Mouse (Mus musculus) kidney, embryonic 14.5 days (tissue): ENCODE results near the gene Kank4. TPM values are rescaled to one million over a fixed set of nuclear protein-coding genes. Genes with fewer than 3 reads are reported as not detected.
"Not testable (repeated sequence)": the region's sequence is repeated elsewhere in the genome, so short reads cannot be mapped to it uniquely, and the experiment has no call there.

ENCODE experiments used
- ATAC-seq: fragments of 200-750 bp; cut with Nextera tagmentation; 2 replicates; pipeline ENCODE4 v1.8.0; 2017; ENCODE audit warnings: moderate number of reproducible peaks, mild to moderate bottlenecking, moderate TSS enrichment, moderate library complexity; ENCODE audit not compliant: low FRiP score, low TSS enrichment
- H3K27ac ChIP-seq: fragments of 300-500 bp; sonication (generic); 2 replicates; pipeline ENCODE4 v1.5.1; 2014; ENCODE audit warnings: low read depth, mild to moderate bottlenecking, low read length, moderate library complexity, mixed read lengths
- H3K27me3 ChIP-seq: fragments of 300-500 bp; sonication (generic); 2 replicates; pipeline ENCODE4 v1.6.1; 2014; ENCODE audit warnings: mild to moderate bottlenecking, low read length; ENCODE audit not compliant: control insufficient read depth, insufficient read depth
- H3K36me3 ChIP-seq: fragments of 300-500 bp; sonication (generic); 2 replicates; pipeline ENCODE4 v1.6.1; 2014; ENCODE audit warnings: low read length, mixed read lengths; ENCODE audit not compliant: control insufficient read depth, insufficient read depth
- H3K4me1 ChIP-seq: fragments of 300-500 bp; sonication (generic); 2 replicates; pipeline ENCODE4 v1.6.1; 2014; ENCODE audit warnings: low read length, mixed read lengths; ENCODE audit not compliant: control insufficient read depth, insufficient read depth
- H3K4me2 ChIP-seq: fragments of 300-500 bp; sonication (generic); replicated peaks from 2 replicates; pipeline ENCODE4 v1.6.1; 2014; ENCODE audit warnings: low read depth, mild to moderate bottlenecking, low read length
- H3K4me3 ChIP-seq: fragments of 300-500 bp; sonication (generic); 2 replicates; pipeline ENCODE4 v1.5.1; 2014; ENCODE audit warnings: mild to moderate bottlenecking, low read length
- H3K9ac ChIP-seq: fragments of 300-500 bp; sonication (generic); 2 replicates; pipeline ENCODE4 v1.6.1; 2014; ENCODE audit warnings: low read depth, mild to moderate bottlenecking, low read length, moderate library complexity
- H3K9me3 ChIP-seq: fragments of 300-500 bp; sonication (generic); 2 replicates; pipeline ENCODE4 v1.6.1; 2016; ENCODE audit warnings: low read length; ENCODE audit not compliant: control insufficient read depth
- WGBS: fragments of 180-500 bp; shearing (Covaris S2); extraction: QIAGEN DNeasy Blood & Tissue Kit; methylation state at CpG from one replicate; pipeline ENCODE4 v1.1.7; 2014; 5-methylcytosine and 5-hydroxymethylcytosine counted together
- polyA plus RNA-seq: library from polyadenylated mRNA; unstranded; fragments of >200 nt; fragmentation: Nextera tagmentation; extraction: Ambion mirVana; gene quantifications from 2 replicates; pipeline ENCODE4 v1.2.1, GENCODE M21; 2014

The Kank4 gene
- polyA plus RNA-seq, 1 experiment from 2014 or later, result 3.5 TPM

- Histone ChIP-seq H3K9me3 (no peaks in the 10 kb centered on the region), H3K27me3 (no peaks in the 10 kb centered on the region), H3K4me1 (peaks cover 3% of the 10 kb centered on the region; the same call in 1 of the 2 replicates), H3K36me3 (no peaks in the 10 kb centered on the region), H3K27ac (no peak overlapping the region), H3K4me3 (no peak overlapping the region), H3K9ac (no peak overlapping the region), H3K4me2 (no peak overlapping the region)
- 89% methylated on average over 16 of the region's 16 CpGs for WGBS
- ATAC-seq, result no peak
Measured at GRCm38 (mm10) chr4:98837715-98838505, 20.6 kb upstream of the Kank4 start.

DNA sequence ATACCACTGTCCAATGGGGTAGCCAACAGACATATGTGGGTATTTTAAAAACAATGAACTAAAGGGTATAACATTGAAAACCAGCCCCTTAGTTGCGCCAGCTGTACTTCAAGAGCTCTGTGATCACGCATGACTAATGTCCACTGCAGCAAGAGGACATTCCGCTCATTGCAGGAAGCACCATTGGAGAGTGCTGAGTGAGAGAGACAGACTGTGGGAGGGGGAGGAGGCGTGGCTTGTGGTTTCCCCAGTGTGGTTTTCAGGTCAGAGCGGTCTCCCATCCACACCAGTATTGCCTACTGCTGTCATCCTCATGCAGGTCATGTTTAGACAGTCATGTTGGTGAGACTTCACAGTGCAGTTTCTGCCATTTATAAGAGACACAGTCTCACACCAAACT is 19.2 kb upstream of the Kank4 start:
- Histone ChIP-seq H3K4me2 (no peak overlapping the region), H3K9me3 (no peaks in the 10 kb centered on the region), H3K36me3 (no peaks in the 10 kb centered on the region), H3K4me1 (peaks cover 3% of the 10 kb centered on the region; the same call in 1 of the 2 replicates), H3K9ac (no peak overlapping the region), H3K27me3 (no peaks in the 10 kb centered on the region), H3K4me3 (no peak overlapping the region), H3K27ac (no peak overlapping the region)
- WGBS, result 31% methylated on average over 5 of the region's 5 CpGs
- ATAC-seq, result peak; percentile 56; the same call in 1 of the 2 replicates

GRCm38 (mm10) chr4:98834782-98835181 is 17.4 kb upstream of the Kank4 start:
- WGBS, result 53% methylated on average over 4 of the region's 4 CpGs

GRCm38 (mm10) chr4:98831726-98832125 is 14.4 kb upstream of the Kank4 start:
- ATAC-seq, result no peak

More at GRCm38 (mm10) chr4:98834782-98835181, 17.4 kb upstream of the Kank4 start:
- H3K4me3 ChIP-seq, result no peak overlapping the region
- H3K4me2 ChIP-seq, result no peak overlapping the region
- no peak overlapping the region for H3K9ac ChIP-seq
- no peaks in the 10 kb centered on the region for H3K36me3 ChIP-seq
- no peak overlapping the region for H3K27ac ChIP-seq
- H3K9me3 ChIP-seq, result no peaks in the 10 kb centered on the region
- H3K27me3 ChIP-seq, result no peaks in the 10 kb centered on the region
- no peak for ATAC-seq
- H3K4me1 ChIP-seq, result peaks cover 3% of the 10 kb centered on the region; the same call in 1 of the 2 replicates

DNA sequence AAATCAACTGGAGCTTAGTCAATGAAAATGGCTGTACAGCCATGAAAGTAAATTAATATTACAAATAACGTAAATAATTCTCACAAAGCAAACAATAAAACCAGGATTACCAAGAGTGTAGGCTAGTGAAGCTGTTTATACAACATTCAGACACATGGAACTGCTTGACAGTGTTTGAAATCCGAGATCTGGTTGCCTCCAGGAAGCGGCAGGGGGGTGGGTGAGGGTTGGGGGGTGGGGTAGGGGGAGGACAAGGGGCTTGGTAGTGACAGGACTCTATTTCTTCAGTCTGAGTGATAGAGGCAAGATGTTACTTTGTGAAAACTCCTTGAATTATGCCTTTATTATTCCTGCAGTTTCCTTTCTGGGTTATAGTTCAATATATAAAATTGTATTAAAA is 9.4 kb upstream of the Kank4 start:
- Histone ChIP-seq H3K4me1 (no peaks in the 10 kb centered on the region), H3K4me3 (no peak overlapping the region), H3K9ac (no peak overlapping the region), H3K36me3 (no peaks in the 10 kb centered on the region), H3K4me2 (no peak overlapping the region), H3K27ac (no peak overlapping the region), H3K27me3 (no peaks in the 10 kb centered on the region), H3K9me3 (no peaks in the 10 kb centered on the region)
- no peak for ATAC-seq
- 25% methylated on average over 3 of the region's 3 CpGs for WGBS

More at GRCm38 (mm10) chr4:98831726-98832125, 14.4 kb upstream of the Kank4 start:
- H3K36me3 ChIP-seq, result no peaks in the 10 kb centered on the region
- WGBS, result 79% methylated on average over 1 of the region's 1 CpGs
- H3K27me3 ChIP-seq, result no peaks in the 10 kb centered on the region
- H3K4me2 ChIP-seq, result no peak overlapping the region
- peaks cover 3% of the 10 kb centered on the region; the same call in 1 of the 2 replicates for H3K4me1 ChIP-seq
- no peak overlapping the region for H3K9ac ChIP-seq
- H3K4me3 ChIP-seq, result no peak overlapping the region
- H3K27ac ChIP-seq, result no peak overlapping the region
- H3K9me3 ChIP-seq, result no peaks in the 10 kb centered on the region

GRCm38 (mm10) chr4:98823740-98824139 is 6.4 kb upstream of the Kank4 start, which contains the start of gene I0C0044D17Rik:
Gene I0C0044D17Rik (minus strand): TSS chr4:98823840.
- H3K9me3 ChIP-seq, H3K4me3 ChIP-seq, H3K36me3 ChIP-seq, ATAC-seq, H3K27ac ChIP-seq, H3K4me1 ChIP-seq, H3K27me3 ChIP-seq, H3K9ac ChIP-seq, H3K4me2 ChIP-seq: not testable (repeated sequence)
- 100% methylated on average over 1 of the region's 1 CpGs for WGBS

GRCm38 (mm10) chr4:98823047-98823446 is 5.7 kb upstream of the Kank4 start:
- no peak overlapping the region for H3K27ac ChIP-seq
- no peaks in the 10 kb centered on the region for H3K9me3 ChIP-seq
- H3K4me1 ChIP-seq, result peaks cover 2% of the 10 kb centered on the region
- no peak for ATAC-seq
- 69% methylated on average over 3 of the region's 3 CpGs for WGBS
- no peaks in the 10 kb centered on the region for H3K36me3 ChIP-seq
- H3K27me3 ChIP-seq, result no peaks in the 10 kb centered on the region
- H3K9ac ChIP-seq, result no peak overlapping the region
- no peak overlapping the region for H3K4me3 ChIP-seq
- no peak overlapping the region for H3K4me2 ChIP-seq

- Histone ChIP-seq H3K4me1 (peaks cover 5% of the 10 kb centered on the region), H3K9me3 (no peaks in the 10 kb centered on the region), H3K36me3 (no peaks in the 10 kb centered on the region), H3K9ac (no peak overlapping the region), H3K4me3 (no peak overlapping the region), H3K27ac (no peak overlapping the region), H3K27me3 (no peaks in the 10 kb centered on the region), H3K4me2 (no peak overlapping the region)
- WGBS, result 83% methylated on average over 3 of the region's 3 CpGs
- ATAC-seq, result no peak
Measured at GRCm38 (mm10) chr4:98822478-98822877, 5.1 kb upstream of the Kank4 start.

DNA sequence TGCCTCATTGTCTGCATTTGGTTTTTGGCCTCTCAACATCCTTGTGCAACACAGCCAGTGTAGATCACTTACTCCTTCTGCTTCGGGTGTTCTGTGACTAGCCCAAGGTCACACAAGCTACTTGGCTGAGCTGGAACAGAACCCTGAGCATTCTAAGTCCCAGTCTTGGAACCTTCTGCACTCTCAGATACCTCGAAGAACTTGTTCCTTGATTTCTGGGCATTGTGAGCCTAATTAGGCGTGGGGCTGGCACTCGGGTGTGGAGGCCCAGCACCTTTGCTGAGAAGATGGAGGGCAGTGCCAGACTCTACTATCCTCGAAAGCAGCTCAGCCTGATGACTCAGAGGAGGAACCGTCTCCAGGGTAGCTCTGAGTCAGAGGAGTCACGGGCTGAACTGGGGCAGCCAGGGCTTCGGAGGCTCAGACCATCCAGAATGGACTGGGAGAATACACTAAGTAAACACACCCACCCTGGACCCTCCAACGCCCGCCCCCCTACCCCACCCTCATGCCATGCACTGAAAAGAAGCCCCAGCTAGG is 1.9 kb upstream of the Kank4 start:
- peaks cover 10% of the 10 kb centered on the region for H3K4me1 ChIP-seq
- no peak overlapping the region for H3K9ac ChIP-seq
- no peaks in the 10 kb centered on the region for H3K36me3 ChIP-seq
- 73% methylated on average over 10 of the region's 10 CpGs for WGBS
- H3K27ac ChIP-seq, result no peak overlapping the region
- H3K27me3 ChIP-seq, result no peaks in the 10 kb centered on the region
- ATAC-seq, result no peak
- no peak overlapping the region for H3K4me2 ChIP-seq
- no peak overlapping the region for H3K4me3 ChIP-seq
- no peaks in the 10 kb centered on the region for H3K9me3 ChIP-seq
